Mouse (Mus musculus) B cell, adult 67 days (primary cell): ENCODE results near the gene Anapc1. TPM values are rescaled to one million over a fixed set of nuclear protein-coding genes. Genes with fewer than 3 reads are reported as not detected.

Source experiments
- total RNA-seq, 2 experiments: library from RNA; stranded (reverse); gene quantifications; 4 replicates each; pipeline ENCODE4 v1.2.4; 2023

The Anapc1 gene
- 100 to 1,000 TPM; 129 to 147 TPM for total RNA-seq

GRCm38 (mm10) chr2:128686921-128687557 lies at the start of gene Anapc1:
TSS of gene Anapc1 (minus strand) at chr2:128687391.

DNA sequence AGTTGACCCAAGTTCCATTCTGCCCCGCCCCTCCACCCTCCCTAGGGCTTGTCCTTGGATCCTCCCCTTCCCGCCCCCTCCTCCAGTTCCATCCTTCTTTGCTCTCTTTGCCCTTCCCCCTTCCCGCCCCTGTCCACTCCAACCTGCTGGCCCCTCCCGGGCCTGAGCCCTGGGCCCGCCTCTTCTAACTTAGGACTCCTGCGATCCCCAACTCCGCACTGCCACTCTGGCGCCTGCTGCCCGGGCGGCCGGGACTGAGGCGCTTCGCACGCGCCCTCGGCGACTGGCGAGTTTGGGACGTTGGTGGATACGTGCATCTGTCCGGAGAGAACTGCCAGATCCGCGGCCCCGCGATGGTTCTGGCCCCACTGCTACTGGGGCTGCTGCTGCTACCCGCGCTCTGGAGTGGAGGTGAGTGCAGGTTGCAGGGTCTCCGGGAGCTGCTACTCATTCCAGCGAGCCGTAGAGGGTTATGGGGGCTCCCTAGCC lies 11.5 kb upstream of the Anapc1 start, which contains the start of gene Mertk:
Gene Mertk, plus strand, starts transcription at position 264 of the 489 bp plus-strand sequence.

GRCm38 (mm10) chr2:128590909-128591308 lies 96.3 kb downstream of the Anapc1 start, which contains the start of gene Spdye4c:
TSS of gene Spdye4c (plus strand) at chr2:128591209.

Other genes starting within 250 kb of the Anapc1 start
- not detected for gene Spdye4c, start 96.2 kb downstream of the Anapc1 start, total RNA-seq
- under 1 TPM; 0.27 to 0.81 TPM for gene Mertk, start 11.6 kb upstream of the Anapc1 start, total RNA-seq
- gene Tmem87b, start 130.7 kb upstream of the Anapc1 start, total RNA-seq = 10 to 100 TPM; 36.5 to 38.3 TPM
- not detected for gene Fbln7, start 175.6 kb upstream of the Anapc1 start, total RNA-seq